Mouse (Mus musculus) MN1 (cell line): ENCODE measurements at regions not wholly inside any gene's neighbourhood (a gene's known extent, or its start where the extent isn't known, plus 50 kb on each side); places are given as distances from the start of the nearest gene placed in this dataset.

Experiments used
- DNase-seq: peaks from one replicate; pipeline ENCODE4 v3.0.0-alpha.2; 2016; ENCODE audit warnings: low spot score

- DNase-seq: no peak
Measured at GRCm38 (mm10) chr3:149275478-149276132, 285.2 kb upstream of the Adgrl2 start.

DNA sequence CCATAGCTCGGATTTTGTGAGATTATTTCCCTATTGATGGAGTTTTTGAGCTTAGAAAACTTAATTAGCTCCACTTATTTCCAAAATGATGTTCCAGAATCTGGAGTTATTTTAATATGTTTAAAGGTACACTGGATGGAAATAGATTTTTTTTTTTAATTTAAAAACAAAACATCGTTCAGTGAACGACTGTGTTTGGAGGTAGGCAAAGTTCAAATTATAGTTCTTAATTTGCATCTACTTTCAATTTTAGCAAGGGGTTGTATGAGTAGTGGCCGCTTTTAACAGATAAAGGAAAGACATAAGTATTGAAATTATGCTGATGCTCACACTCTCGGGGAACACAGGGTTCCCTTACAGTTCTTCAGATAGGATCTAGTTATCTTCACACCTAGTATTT, 284.6 kb upstream of the Adgrl2 start:
- DNase-seq: no peak

DNA sequence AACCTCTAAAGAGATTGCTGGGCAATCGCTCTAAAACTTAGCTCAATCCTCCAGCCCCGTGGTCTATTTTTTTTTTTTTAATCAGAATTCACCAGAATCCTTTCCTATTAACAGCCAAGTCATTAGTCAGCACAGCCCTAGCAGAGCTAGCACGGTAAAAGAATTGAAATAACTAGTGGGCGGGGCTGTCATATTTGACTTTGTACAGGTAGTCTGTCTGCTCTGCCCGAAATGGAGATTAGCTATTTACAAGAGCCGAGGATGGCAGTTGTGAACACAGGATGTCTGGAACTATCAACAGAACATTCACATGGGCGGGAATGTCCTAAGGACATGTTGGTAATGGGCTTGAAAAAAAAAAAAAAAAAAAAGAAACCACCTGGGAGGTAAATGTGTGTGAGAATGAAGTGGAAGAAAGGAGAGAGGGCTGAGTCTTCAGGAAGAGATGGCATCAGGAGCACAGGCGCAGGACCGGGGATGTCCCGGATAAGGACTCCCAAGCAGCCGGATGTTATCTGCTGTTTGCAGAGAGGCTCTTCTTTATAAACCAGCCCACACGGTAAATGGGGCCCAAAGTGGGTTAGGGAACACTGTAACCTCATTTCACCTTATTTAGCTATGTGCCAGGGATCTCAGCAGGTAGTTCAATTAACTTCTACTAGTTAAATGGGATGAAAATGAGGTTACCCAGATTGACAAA, 283.8 kb upstream of the Adgrl2 start:
- DNase-seq: no peak

- no peak for DNase-seq
Measured at GRCm38 (mm10) chr3:149270459-149270858, 280.1 kb upstream of the Adgrl2 start.

- DNase-seq: no peak
Measured at GRCm38 (mm10) chr3:149262332-149262970, 272.1 kb upstream of the Adgrl2 start.

GRCm38 (mm10) chr3:149261764-149262163, 271.4 kb upstream of the Adgrl2 start:
- DNase-seq: no peak

- no peak for DNase-seq
Measured at GRCm38 (mm10) chr3:149258826-149259225, 268.5 kb upstream of the Adgrl2 start.

DNA sequence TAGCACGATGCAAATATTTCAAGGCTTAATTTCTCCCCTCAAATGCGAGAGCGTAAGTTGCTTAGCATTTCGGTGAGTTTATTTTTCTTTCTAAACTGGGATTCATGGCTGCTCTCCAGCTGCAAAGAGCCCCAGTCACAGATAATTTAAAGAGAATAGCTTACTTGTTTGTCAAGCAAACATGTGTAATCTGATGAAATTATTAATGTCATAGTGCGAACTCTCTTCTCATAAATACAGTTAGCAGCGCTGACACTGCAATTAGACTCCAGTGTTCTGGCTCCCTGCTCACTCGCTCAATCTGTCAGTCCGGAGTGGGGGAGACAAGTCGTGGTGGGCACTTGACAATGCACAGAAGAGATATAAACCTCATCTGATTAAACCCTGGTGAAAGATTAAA, 266.5 kb upstream of the Adgrl2 start:
- no peak for DNase-seq

DNA sequence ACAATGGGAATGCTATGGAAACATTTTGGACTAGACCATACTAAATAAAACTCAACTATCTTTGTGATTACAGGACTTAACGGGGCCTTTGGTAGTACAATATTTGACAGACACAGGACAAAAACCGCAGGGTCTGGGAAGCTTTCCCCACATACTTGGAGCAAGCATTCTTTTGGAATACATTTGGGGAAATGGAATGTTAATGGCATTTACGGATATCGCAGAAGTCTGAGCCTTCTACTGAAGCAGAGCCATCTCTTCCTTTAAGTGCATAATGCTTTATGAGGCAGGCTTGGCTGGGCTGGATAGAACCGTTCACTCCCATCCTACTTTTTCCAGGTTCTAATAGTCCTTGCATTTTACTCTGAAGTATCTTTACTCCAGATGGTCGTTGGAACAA, 262.7 kb upstream of the Adgrl2 start:
- DNase-seq: no peak

- DNase-seq: no peak
Measured at GRCm38 (mm10) chr3:149252144-149252543, 261.8 kb upstream of the Adgrl2 start.

- DNase-seq: no peak
Measured at GRCm38 (mm10) chr3:149247626-149247987, 257.3 kb upstream of the Adgrl2 start.

- no peak for DNase-seq
Measured at GRCm38 (mm10) chr3:149246935-149247625, 256.7 kb upstream of the Adgrl2 start.

- no peak for DNase-seq
Measured at GRCm38 (mm10) chr3:149239664-149240063, 249.3 kb upstream of the Adgrl2 start.

DNA sequence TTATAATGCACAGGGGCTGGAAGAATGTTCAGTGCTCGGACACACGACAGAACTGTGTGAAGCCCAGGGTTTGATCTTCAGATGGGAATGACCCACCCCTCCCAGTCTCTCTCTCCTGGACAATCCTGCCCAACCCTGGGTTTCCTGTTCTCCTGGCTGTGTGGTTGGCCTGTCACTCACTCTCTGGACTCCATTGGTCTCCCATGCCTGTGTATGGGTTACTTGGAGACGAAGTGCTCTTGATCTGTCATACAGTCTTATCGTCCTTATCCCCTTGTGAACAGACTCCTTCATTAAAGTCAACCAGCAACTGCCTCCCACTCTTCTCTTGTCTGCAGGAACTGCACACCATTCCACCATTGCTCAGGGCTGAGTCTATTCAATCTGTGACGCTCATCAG, 247.7 kb upstream of the Adgrl2 start:
- no peak for DNase-seq

DNA sequence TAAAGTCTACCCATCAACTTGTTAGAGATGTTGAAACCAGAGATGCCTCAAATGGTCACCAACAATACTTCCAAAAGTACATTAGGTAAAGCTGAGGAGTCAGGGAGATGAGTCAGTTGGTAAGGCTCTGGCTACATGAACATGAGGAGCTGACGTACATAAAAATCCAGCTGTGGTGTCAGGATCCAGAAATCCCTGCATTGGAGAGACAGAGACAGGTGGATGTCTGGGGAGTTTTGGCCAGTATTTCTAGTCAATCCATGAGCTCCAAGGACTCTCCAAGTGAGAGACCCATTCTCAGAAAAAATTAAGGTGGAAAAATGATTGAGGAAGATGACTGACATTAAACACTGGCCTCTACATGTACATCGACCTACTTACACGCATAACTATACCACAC, 244.8 kb upstream of the Adgrl2 start:
- no peak for DNase-seq

- DNase-seq: no peak
Measured at GRCm38 (mm10) chr3:149233691-149234131, 243.4 kb upstream of the Adgrl2 start.

GRCm38 (mm10) chr3:149233191-149233641, 242.9 kb upstream of the Adgrl2 start:
- no peak for DNase-seq

GRCm38 (mm10) chr3:149231346-149231745, 241.0 kb upstream of the Adgrl2 start:
- DNase-seq: no peak

DNA sequence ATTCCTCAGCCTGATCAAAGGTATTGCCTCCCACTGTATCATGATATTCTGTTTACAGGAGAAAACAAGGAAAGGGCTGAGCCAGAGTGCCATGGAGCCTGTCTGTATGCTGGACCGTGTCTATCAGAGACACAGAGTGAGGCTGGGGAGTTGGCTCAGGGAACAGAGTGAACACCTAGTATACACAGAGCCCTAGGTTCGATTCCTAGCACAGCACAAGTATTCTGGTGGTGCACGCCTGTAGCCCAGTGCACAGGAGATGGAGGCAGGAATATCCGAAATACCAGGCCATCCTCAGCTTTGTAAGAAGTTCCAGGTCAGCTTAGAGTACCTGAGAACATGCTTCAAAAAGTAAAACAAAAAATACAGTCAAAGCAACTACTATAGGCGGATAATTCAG, 237.2 kb upstream of the Adgrl2 start:
- DNase-seq: no peak

- no peak for DNase-seq
Measured at GRCm38 (mm10) chr3:149226723-149227122, 236.4 kb upstream of the Adgrl2 start.

- DNase-seq: no peak
Measured at GRCm38 (mm10) chr3:149225684-149226083, 235.3 kb upstream of the Adgrl2 start.

GRCm38 (mm10) chr3:149224271-149224670, 233.9 kb upstream of the Adgrl2 start:
- no peak for DNase-seq

GRCm38 (mm10) chr3:149223776-149224175, 233.4 kb upstream of the Adgrl2 start:
- no peak for DNase-seq
